Mouse (Mus musculus): Measurements from ENCODE around the gene Robo2.

- TF ChIP-seq GATA1 (IDR thresholded peaks at IDR 0.05; ENCODE audit: low read depth, low read length): no peak
- no peak for TF ChIP-seq UBTF (IDR thresholded peaks at IDR 0.05; ENCODE audit: borderline replicate concordance, insufficient read depth, low read depth, low read length)
- TF ChIP-seq POLR2A (IDR thresholded peaks at IDR 0.05; ENCODE audit: control insufficient read depth in 1 of 2, insufficient read depth in 1 of 2, low read depth in 1 of 2, low read length in 2 of 2, poor library complexity in 1 of 2): no peak
- no peak for TF ChIP-seq E2F4 (IDR thresholded peaks at IDR 0.05; ENCODE audit: borderline replicate concordance, low read depth, low read length)
- no peak for TF ChIP-seq ZNF384 (IDR thresholded peaks at IDR 0.05; ENCODE audit: low read depth, low read length)
- TF ChIP-seq CTCF (IDR thresholded peaks at IDR 0.05 in 2 of 3, conservative IDR thresholded peaks at IDR 0.05 in 1 of 3; ENCODE audit: control insufficient read depth in 1 of 3, insufficient read depth in 1 of 3, low read depth in 2 of 3, low read length in 3 of 3, poor library complexity in 1 of 3, severe bottlenecking in 1 of 3): no peak
- TF ChIP-seq EP300 (IDR thresholded peaks at IDR 0.05; ENCODE audit: low read depth in 1 of 2, low read length in 2 of 2): no peak
- no peak for TF ChIP-seq ZC3H11A (IDR thresholded peaks at IDR 0.05; ENCODE audit: low read depth, low read length)
- no peak for TF ChIP-seq HCFC1 (IDR thresholded peaks at IDR 0.05; ENCODE audit: low read depth, low read length)
- TF ChIP-seq ETS1 (IDR thresholded peaks at IDR 0.05; ENCODE audit: low read depth, low read length): no peak
These were observed 420.4 kb downstream of the Robo2 start for GRCm38 (mm10) chr16:73991212-73991611.

All from MEL (cell line).